Mouse (Mus musculus) left cerebral cortex, adult 8-10 months (tissue): Measurements from ENCODE around the gene Unc13a. TPM values are rescaled to one million over a fixed set of nuclear protein-coding genes. Genes with fewer than 3 reads are reported as not detected.

Source experiments
- DNase-seq, 2 experiments: peaks; one replicate each; pipeline ENCODE4 v3.0.0; 2022; ENCODE audit warnings: low spot score in 2 of 2
- microRNA-seq, 2 experiments: library from miRNA; unstranded; fragments of <30 nt; microRNA quantifications; one replicate each; pipeline ENCODE4 v1.2.0; 2022
- total RNA-seq, 4 experiments: library from RNA; stranded (reverse); gene quantifications; 2 replicates each; pipeline ENCODE4 v1.2.4; 2022

The Unc13a gene
- total RNA-seq, 4 experiments from 2014 or later, result 237 to 269 (median 246) TPM

DNA sequence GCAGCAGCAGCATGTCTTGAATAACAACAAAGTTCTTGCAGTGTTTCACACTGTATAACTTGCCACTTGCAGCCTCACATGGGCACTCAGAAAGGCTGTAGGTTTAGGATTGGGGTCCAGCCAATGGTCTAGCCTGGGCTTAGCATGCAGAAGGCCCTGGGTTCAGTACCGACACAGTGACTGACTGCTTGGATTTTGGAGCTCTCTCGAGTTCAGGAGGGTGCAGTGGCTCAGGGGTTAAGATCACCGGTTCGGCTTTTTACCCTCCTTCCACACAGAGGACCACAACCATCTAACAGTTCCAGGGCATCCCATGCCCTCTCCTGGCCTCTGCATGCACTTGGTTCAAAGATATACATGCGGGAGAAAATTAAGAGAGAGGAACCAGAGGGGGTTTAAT lies 80.5 kb downstream of the Unc13a start:
- DNase-seq, result no peak

GRCm38 (mm10) chr8:71588762-71589161 lies 82.8 kb downstream of the Unc13a start:
- DNase-seq, result no peak

DNA sequence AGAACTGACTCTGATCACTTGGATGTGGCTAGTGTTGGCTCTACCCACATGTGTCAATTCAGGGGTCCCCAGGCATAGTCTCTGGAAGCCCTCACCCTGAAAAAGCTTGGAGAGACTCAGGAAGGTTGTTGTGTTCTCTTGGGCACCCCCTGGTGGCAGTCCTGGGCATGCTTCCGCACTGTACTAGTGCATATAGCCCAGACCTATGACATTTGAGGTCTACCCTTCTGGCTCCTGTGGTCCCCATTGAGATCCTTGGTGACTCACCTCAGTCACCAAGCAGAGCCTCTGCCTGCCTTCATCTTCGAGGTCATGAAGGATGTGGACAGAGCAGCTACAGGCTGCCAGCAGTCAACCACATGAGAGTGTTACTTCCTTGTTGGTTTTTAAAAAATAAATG lies 84.7 kb downstream of the Unc13a start:
- no peak for DNase-seq

DNA sequence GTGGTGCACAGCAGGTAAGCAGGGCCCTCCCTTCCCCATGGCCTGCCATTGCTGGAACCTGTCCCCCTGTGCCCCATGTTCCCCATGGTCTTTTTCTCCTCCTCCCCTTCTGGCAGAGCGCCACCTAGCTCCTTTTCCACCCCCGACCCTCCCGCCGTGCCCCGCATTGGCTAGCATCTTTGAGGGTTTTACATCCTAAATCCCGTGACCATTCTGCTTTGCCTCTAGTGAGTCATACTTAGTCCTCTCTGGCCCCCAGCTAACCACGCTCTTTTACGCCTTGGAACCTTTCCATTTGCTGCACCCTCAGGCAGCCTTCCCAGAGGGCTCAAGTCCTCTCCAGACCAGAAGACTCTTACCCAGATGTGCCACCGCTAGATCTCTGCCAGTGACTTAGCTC lies 91.4 kb downstream of the Unc13a start:
- no peak for DNase-seq

- no peak for DNase-seq
Measured at GRCm38 (mm10) chr8:71579476-71579875, 92.1 kb downstream of the Unc13a start.

GRCm38 (mm10) chr8:71579009-71579408 lies 92.5 kb downstream of the Unc13a start:
- DNase-seq, result no peak

- no peak for DNase-seq
Measured at GRCm38 (mm10) chr8:71577856-71578387, 93.6 kb downstream of the Unc13a start.

DNA sequence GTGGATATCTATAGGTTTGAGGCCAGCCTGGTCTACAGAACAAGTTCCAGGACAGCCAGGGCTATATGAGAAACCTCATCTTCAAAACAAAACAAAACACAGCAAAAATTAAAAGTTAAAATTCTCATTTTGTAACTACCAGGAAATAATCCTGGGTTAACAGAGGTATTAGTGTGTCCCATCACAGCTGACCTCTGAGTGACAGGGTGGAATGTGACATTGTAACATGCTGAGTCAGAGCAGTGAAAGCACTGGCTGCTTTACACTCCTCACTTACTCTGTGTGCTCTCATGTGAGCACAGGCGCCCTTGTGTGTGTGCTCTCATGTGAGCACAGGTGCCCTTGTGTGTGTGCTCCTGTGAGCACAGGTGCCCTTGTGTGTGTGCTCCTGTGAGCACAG lies 96.5 kb downstream of the Unc13a start:
- no peak for DNase-seq

GRCm38 (mm10) chr8:71574426-71574825 lies 97.1 kb downstream of the Unc13a start:
- DNase-seq, result no peak

Small RNA genes within 50 kb of the gene (microRNA-seq; reads per million reads assigned to microRNA genes)
- gene Mir6769b, result 21.2 to 29.9 reads per million in 2 experiments

Other genes with a start within 250 kb of the Unc13a start
- 100 to 1,000 TPM; 255 to 290 (median 264) TPM for gene Abhd8, start 208.1 kb downstream of the Unc13a start, total RNA-seq
- gene Mrpl34, start 206.8 kb downstream of the Unc13a start, total RNA-seq, result 10 to 100 TPM; 50.0 to 56.8 (median 53.3) TPM
- 10 to 100 TPM; 59.4 to 75.0 (median 64.0) TPM for gene Dda1, start 202.6 kb downstream of the Unc13a start, total RNA-seq
- gene Ano8, start 185.8 kb downstream of the Unc13a start, total RNA-seq, result 10 to 100 TPM; 51.0 to 61.5 (median 60.0) TPM
- 10 to 100 TPM; 28.0 to 37.8 (median 31.0) TPM for gene Gtpbp3, start 183.7 kb downstream of the Unc13a start, total RNA-seq
- gene Plvap, start 160.0 kb downstream of the Unc13a start, total RNA-seq, result 10 to 100 TPM in 2 of 4 experiments, 1 to 10 TPM in 2; 7.0 to 11.7 (median 9.6) TPM
- not detected for gene Ccdc194, start 146.0 kb downstream of the Unc13a start, total RNA-seq
- 10 to 100 TPM in 1 of 4 experiments, 1 to 10 TPM in 3; 4.1 to 11.8 (median 6.4) TPM for gene Bst2, start 134.3 kb downstream of the Unc13a start, total RNA-seq
- 10 to 100 TPM; 38.0 to 44.2 (median 39.9) TPM for gene Mvb12a, start 128.8 kb downstream of the Unc13a start, total RNA-seq
- under 1 TPM in 2 of 4 experiments, not detected in 2; 0.27 to 0.70 TPM for gene Tmem221, start 112.9 kb downstream of the Unc13a start, total RNA-seq
- gene Nxnl1, start 105.2 kb downstream of the Unc13a start, total RNA-seq, result under 1 TPM in 2 of 4 experiments, not detected in 2; 0.17 to 0.21 TPM
- 100 to 1,000 TPM in 1 of 4 experiments, 10 to 100 TPM in 3; 94.4 to 105 (median 97.5) TPM for gene Slc27a1, start 102.9 kb downstream of the Unc13a start, total RNA-seq
- 10 to 100 TPM; 28.7 to 31.1 (median 29.3) TPM for gene Pgls, start 79.6 kb downstream of the Unc13a start, total RNA-seq
- gene Fam129c, start 74.1 kb downstream of the Unc13a start, total RNA-seq, result 1 to 10 TPM; 1.2 to 3.5 (median 2.3) TPM
- gene Colgalt1, start 60.8 kb downstream of the Unc13a start, total RNA-seq, result 10 to 100 TPM; 38.6 to 51.4 (median 45.8) TPM
- 1 to 10 TPM; 4.4 to 7.3 (median 6.1) TPM for gene Jak3, start 4.5 kb upstream of the Unc13a start, total RNA-seq
- gene Insl3, start 17.5 kb upstream of the Unc13a start, total RNA-seq, result 1 to 10 TPM; 1.4 to 3.2 (median 2.1) TPM
- under 1 TPM; 0.41 to 0.88 (median 0.70) TPM for gene B3gnt3, start 30.0 kb upstream of the Unc13a start, total RNA-seq
- 100 to 1,000 TPM; 150 to 181 (median 159) TPM for gene Fcho1, start 54.0 kb upstream of the Unc13a start, total RNA-seq
- gene Zfp709, start 210.3 kb upstream of the Unc13a start, total RNA-seq, result 10 to 100 TPM in 3 of 4 experiments, 1 to 10 TPM in 1; 9.2 to 14.0 (median 11.0) TPM
- 10 to 100 TPM; 10.7 to 15.0 (median 13.4) TPM for gene Zfp882, start 236.9 kb upstream of the Unc13a start, total RNA-seq
- gene Zfp617, start 236.9 kb upstream of the Unc13a start, total RNA-seq, result 10 to 100 TPM; 27.2 to 38.2 (median 32.1) TPM